Mouse (Mus musculus) adrenal gland, postnatal 14 days (tissue): ENCODE results near the gene Anapc7. TPM values are rescaled to one million over a fixed set of nuclear protein-coding genes. Genes with fewer than 3 reads are reported as not detected.

ENCODE experiments used
- DNase-seq: peaks from one replicate; pipeline ENCODE4 v3.0.0; 2021; ENCODE audit warnings: mixed read lengths
- long read RNA-seq, 2 experiments: library from polyadenylated mRNA; stranded (forward); transcript quantifications; one replicate each; pipeline ENCODE4 v2.0.0; 2021
- total RNA-seq: library from RNA; stranded (reverse); gene quantifications from 2 replicates; pipeline ENCODE4 v1.2.3, GENCODE M21; 2021

The Anapc7 gene
- total RNA-seq = 47.3 and 50.4 TPM in 2 replicates
- long read RNA-seq, experiment 1, transcript Anapc7-201 (11 exons, 2,751 nt) = major isoform, 62 of 79 reads
- long read RNA-seq, experiment 1, partial matches to known transcripts = 11 of 79 reads
- long read RNA-seq, experiment 1, other reads (novel, unspliced or antisense) = 5 of 79 reads
- long read RNA-seq, experiment 2, transcript Anapc7-201 (11 exons, 2,751 nt) = major isoform, 33 of 50 reads
- long read RNA-seq, experiment 2, partial matches to known transcripts = 7 of 50 reads
- long read RNA-seq, experiment 2, other reads (novel, unspliced or antisense) = 7 of 50 reads

- no peak for DNase-seq
Measured at GRCm38 (mm10) chr5:122421271-122422068, at the start of gene Anapc7. TSS of gene Anapc7 (plus strand) at chr5:122421693.

GRCm38 (mm10) chr5:122372192-122372769 lies 49.2 kb upstream of the Anapc7 start, which contains the start of gene Fam216a:
TSS of gene Fam216a (minus strand) at chr5:122372364.
- DNase-seq = peak; percentile 99

GRCm38 (mm10) chr5:122372878-122373277 lies 48.6 kb upstream of the Anapc7 start:
- no peak for DNase-seq

- no peak for DNase-seq
Measured at GRCm38 (mm10) chr5:122377101-122377833, 44.2 kb upstream of the Anapc7 start.

DNA sequence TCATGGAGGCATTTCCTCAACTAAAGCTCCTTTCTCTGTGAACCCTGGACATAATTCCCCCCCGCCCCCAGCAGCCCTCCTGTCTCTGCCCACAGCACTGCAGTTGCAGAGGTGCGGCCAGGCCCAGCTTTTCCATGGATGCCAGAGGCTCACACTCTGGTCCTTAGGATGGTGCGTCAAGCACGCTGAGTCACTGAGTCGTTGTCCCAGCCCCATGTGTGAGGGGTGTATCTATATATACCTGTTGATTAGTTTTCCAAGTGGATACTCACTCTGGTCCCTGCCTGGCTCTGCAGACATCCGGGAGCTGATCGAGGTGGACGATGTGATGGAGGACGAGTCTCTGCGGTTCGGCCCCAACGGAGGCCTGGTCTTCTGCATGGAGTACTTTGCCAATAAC lies 43.3 kb upstream of the Anapc7 start:
- DNase-seq = no peak

DNA sequence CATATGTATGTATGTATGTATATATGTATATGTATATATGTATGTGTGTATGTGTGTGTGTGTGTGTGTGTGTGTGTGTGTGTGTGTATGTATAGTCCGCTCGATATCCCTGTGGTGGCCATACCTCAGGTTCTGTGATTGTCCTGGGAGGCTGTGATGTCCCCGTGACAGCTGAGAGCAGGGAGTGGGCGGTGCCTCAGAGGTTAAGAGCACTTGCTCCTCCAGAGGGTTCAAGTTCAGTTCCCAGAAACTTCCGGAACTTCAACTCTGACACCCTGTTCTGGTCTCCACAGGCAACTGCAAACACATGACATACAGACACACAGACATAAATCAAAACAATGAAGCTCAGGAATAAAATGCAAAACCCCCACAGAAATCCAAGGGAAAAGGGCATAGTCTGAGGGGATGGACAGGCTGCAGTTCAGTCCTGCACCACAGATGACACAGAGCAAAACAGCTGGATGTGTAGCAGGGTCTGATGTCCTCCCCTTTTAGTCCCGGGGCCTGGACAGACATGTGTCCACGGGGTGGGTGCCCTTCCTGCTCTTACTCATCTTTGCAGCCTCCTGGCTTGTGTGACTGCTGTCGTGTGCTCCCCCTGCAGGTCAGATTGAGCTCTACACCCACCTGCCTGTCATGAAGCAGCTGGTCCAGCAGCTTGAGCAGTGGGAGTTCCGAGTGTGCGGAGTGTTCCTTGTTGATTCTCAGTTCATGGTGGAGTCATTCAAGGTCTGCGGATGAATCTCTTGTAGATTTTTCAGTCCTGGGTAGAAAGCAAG lies 41.9 kb upstream of the Anapc7 start:
- peak; percentile 85 for DNase-seq

- no peak for DNase-seq
Measured at GRCm38 (mm10) chr5:122390006-122390405, 31.5 kb upstream of the Anapc7 start.

DNA sequence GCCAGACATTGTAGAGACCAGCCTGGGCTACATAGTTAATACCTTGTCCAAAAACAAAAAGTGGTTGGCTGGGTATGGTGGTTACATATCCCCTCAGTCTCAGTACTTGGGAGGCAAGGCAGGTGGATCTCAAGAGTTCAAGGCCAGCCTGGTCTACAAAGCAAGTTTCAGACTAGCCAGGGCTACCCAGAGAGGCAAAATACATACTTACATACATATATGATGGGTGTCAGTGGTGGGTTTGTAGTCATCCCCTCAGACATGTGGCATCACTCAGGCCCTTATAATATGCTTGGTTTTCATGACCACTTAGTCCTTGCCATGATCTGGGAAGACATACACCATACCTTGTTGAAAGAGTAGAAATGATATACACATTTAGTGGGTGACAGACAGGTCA lies 30.8 kb upstream of the Anapc7 start:
- DNase-seq = no peak

GRCm38 (mm10) chr5:122391178-122391785 lies 30.2 kb upstream of the Anapc7 start:
- no peak for DNase-seq

GRCm38 (mm10) chr5:122391786-122392180 lies 29.7 kb upstream of the Anapc7 start, which contains the start of gene Arpc3:
TSS of gene Arpc3 (plus strand) at chr5:122391878.
- DNase-seq = peak; percentile 94

DNA sequence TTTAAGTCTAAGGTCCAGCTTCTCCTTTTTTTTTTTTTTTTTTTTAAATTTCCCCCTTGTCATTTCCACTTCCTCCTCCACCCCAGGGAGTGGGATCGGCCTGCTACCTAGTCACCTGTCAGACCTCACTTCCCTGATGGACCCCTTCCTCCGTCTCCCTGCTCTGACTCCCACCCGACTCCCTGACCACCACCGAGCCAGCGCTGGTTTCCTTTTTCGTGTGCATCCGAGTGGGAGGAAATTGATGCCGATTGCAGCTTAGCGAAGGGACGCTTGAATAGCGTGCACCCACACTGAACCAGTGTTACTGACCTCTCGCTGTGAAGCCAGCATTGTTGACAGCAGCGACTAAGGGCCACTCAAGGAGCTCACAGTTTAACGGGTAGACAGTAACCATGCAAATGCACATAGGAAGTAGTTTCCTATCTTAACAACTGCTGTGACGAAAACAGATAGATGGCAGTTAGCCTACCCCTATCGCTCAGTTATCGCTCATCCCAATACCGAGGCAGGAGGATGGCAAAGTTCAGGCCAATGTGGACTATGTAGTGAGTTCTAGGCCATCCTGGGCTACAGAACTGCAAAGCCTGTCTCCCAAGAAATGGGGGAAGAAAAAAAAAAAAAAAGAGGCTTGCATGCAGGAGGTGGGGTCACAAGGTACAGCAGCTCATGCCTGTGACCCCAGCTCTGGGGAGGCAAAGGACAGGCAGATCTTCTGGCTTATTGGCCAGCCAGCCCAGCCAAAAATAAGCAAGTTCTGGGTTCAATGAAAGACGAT lies 29.1 kb upstream of the Anapc7 start:
- peak; percentile 45 for DNase-seq

- DNase-seq = peak; percentile 87
Measured at GRCm38 (mm10) chr5:122393887-122394286, 27.6 kb upstream of the Anapc7 start.

- DNase-seq = peak; percentile 57
Measured at GRCm38 (mm10) chr5:122396791-122397190, 24.7 kb upstream of the Anapc7 start.

- DNase-seq = no peak
Measured at GRCm38 (mm10) chr5:122397495-122397894, 24.0 kb upstream of the Anapc7 start.

DNA sequence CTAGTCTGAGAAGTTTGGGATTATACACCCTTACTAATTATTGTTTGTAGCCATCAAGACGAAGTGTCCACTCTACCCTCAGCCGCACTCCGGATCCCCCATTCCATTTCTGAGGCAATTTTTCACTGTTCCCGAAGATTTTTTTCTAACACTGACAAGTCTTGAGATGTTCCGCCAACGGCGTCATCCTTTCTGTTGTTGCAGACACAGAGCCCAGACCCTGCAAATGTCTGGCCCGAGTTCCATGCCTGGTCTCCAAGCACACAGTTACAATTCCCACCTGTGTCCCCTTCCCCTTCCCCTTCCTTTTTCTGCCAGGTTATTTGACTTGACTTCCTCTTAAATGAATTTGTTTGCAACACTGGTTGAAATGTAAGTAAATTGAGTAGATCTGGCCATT lies 21.6 kb upstream of the Anapc7 start:
- no peak for DNase-seq

- DNase-seq = peak; percentile 80
Measured at GRCm38 (mm10) chr5:122400628-122401302, 20.7 kb upstream of the Anapc7 start.

DNA sequence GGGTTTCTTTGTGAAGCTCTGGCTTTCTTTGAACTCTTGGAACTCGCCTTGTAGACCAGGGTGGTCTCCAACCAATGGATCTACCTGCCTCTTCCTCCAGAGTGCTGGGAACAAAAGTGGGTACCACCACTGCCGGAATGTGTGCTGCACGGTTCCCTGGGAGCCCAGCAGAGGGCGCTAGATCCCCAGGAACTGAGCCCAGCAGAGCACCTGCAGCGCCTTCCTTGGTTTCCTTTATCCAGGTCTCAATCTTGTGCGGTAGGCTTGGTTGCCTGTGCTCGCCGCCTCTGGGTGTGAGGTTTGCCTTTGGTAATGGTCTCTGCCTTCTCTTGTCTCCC lies 20.2 kb upstream of the Anapc7 start:
- DNase-seq = peak; percentile 85

DNA sequence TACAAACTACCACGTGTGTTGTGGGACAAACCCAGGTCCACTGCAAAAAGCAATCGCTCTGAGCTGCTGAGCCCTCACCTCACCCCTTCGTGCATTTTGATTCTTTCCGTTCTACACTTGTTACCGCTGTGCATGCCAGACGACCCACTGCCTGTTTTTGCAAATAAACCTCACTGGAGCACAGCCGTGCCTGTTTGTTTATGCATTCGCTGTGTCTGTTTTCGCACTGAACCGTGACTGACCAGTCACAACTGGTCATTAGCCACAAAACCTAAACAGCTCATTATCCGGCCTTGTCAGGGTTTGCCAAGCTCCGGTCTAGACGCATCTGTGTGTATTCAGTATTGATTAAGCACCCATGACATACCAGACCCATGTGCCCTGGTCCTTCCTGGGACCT lies 19.3 kb upstream of the Anapc7 start:
- DNase-seq = no peak

GRCm38 (mm10) chr5:122402772-122403171 lies 18.7 kb upstream of the Anapc7 start:
- no peak for DNase-seq

GRCm38 (mm10) chr5:122403362-122403761 lies 18.1 kb upstream of the Anapc7 start:
- no peak for DNase-seq
